Mouse (Mus musculus): Measurements from ENCODE around the gene Clec2l. TPM values are rescaled to one million over a fixed set of nuclear protein-coding genes. Genes with fewer than 3 reads are reported as not detected.

Clec2l gene
- 9.0 and 12.7 TPM in 2 replicates for polyA plus RNA-seq (2015; fragmentation: Nextera tagmentation; extraction: Ambion mirVana)

DNA sequence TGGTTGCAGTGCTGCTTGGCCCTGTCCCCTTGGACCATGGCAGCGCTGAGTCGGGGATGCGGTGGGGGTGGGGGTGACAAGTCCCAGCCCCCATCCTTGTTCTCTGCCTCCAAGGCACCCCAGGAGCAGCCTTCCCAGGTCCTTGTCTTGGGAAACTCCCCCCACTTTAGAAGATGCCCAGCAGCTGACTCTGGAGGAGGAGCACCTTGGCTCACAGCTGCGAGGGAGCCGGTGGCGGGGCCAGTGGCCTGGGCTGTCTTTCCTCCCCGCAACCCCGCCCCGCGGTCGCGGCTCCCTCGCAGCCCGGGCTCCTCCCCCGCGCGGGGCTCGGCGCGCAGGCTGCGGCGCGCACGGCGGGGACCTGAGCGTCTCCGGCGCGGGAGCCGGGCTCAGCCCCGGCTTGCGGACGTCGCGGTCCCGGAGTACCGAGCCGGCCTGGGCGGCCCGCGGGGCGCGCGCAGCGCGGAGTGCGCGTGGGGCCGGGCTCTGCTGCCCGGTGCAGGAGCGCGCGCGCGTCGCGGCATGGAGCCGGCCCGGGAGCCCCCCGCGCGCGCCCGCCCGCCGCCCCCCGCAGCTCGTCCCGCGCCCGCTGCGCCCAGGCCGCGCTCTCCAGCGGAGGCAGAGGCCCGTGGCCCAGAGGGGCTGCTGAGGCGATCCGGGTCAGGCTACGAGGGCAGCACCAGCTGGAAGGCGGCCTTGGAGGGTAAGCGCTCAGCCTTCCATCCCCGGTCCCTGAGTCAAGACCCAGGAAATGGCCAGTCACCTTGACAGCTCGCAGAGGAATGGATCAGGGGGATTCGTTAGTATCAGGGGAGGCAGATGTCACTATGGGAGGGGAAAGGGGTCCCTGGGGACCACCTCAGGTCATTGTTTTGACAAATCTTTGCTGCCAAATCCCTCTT is at the start of gene Clec2l:
Gene Clec2l, plus strand, starts transcription at position 356 of the 902 bp plus-strand sequence.
- H3K4me3 ChIP-seq, result peak within 1 kb of the TSS; percentile 68
- H3K4me2 ChIP-seq, result peak within 1 kb of the TSS; percentile 81
- H3K4me1 ChIP-seq (replicated peaks), result peaks cover 14% of the 10 kb centered on the region
- no peaks in the 10 kb centered on the region for H3K9me3 ChIP-seq
- peaks cover 26% of the 10 kb centered on the region for H3K27me3 ChIP-seq
- H3K36me3 ChIP-seq, result no peaks in the 10 kb centered on the region
- H3K9ac ChIP-seq, result peak within 1 kb of the TSS; percentile 83
- H3K27ac ChIP-seq (replicated peaks), result peak within 1 kb of the TSS; percentile 70
- ATAC-seq (ENCODE audit: low read depth), result peak; percentile 84
- WGBS, result under 1% methylated on average over 71 of the region's 84 CpGs

DNA sequence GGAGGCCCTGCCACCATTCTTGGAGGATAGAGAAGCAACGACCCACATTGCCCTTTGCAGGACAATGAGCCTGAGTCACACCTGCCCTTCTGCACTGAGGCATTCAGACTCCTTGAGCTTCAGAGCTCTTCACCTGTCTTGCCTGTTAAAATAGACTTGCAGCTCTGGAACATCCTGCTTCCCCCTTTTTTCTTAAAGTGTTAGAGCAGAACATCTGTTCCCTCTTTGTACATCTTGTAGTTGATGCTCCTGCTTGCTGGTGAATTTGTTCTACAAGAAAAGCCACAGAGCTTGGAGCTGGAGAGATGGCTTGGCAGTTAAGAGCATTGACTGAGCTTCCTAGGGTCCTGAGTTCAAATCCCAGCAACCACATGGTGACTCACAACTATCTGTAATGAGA is 40.5 kb upstream of the Clec2l start:
- Histone ChIP-seq H3K27me3 (no peaks in the 10 kb centered on the region), H3K9ac (no peak overlapping the region), H3K36me3 (peaks cover 39% of the 10 kb centered on the region), H3K4me1 (replicated peaks) (no peaks in the 10 kb centered on the region), H3K4me3 (no peak overlapping the region), H3K9me3 (0 out of 2 replicates have a peak, but pooled peaks cover 5% of the 10 kb centered on the region), H3K27ac (replicated peaks) (no peak overlapping the region), H3K4me2 (no peak overlapping the region)
- WGBS, result 88% methylated on average over 1 of the region's 1 CpGs
- no peak for ATAC-seq (ENCODE audit: low read depth)

DNA sequence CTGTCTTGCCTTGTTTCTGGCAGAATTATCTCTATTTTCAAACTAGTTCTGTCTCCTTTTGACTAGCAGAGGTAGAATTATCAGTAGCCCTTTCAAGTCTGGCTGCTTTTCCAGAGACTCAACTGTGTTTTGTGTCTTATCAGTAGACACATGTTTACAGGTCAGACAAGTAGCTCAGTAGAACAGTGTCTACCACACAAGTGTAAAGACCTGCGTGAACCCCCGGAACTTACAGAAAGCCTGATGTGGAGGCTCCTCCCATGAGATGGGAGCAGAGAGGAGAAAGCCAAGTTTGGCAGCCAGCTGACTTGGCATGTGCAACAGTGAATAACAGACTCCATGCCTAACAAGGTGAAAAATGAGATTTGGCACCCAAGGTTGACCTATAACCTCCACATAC is 39.4 kb upstream of the Clec2l start:
- 90% methylated on average over 2 of the region's 2 CpGs for WGBS
- Histone ChIP-seq H3K27ac (replicated peaks) (no peak overlapping the region), H3K36me3 (peaks cover 30% of the 10 kb centered on the region), H3K4me3 (no peak overlapping the region), H3K27me3 (no peaks in the 10 kb centered on the region), H3K9ac (no peak overlapping the region), H3K4me2 (no peak overlapping the region), H3K4me1 (replicated peaks) (no peaks in the 10 kb centered on the region), H3K9me3 (0 out of 2 replicates have a peak, but pooled peaks cover 2% of the 10 kb centered on the region)
- ATAC-seq (ENCODE audit: low read depth), result no peak

DNA sequence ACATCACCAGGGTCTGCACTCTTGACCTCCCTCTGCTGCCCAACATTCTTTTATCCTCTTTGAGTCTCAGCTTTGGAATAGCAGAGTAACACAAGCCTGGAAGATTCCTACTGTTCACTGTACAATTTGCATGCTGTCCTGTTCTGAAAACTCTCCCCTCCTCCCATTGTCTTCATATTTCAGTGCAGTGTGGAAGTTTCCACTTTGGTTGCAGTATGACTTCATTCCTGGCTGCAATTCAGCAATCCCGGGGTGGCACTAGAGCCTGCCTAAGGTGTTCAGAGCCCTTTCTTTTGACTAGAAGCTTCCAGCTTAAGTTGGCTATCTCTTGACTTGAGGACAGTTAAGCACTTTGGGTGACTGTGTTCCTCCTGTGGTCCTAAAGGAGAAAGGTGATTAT is 38.4 kb upstream of the Clec2l start:
- H3K4me1 ChIP-seq (replicated peaks), result no peaks in the 10 kb centered on the region

DNA sequence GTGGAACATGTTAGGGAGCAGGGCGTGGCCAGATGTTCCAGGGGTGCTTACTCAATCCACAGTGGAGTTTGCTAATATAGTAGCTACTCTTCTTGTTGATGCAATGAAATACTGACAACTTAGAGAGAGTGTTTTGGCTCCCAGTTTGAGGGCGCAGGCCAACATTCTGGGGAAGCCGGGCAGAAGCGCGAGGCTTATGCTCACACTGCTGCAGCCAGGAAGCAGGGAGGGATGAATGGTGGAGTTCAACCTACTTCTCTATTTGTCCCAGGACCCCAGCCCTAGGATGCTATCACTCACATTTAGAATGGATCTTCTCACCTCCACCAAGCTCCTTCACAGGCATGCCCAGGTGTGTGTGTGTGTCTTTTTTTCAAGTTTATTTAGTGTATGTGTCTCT is 36.8 kb upstream of the Clec2l start:
- Histone ChIP-seq H3K27ac (replicated peaks) (no peak overlapping the region), H3K9ac (no peak overlapping the region), H3K4me2 (no peak overlapping the region), H3K27me3 (no peaks in the 10 kb centered on the region), H3K9me3 (no peaks in the 10 kb centered on the region), H3K36me3 (peaks cover 10% of the 10 kb centered on the region; the same call in 1 of the 2 replicates), H3K4me1 (replicated peaks) (no peaks in the 10 kb centered on the region), H3K4me3 (no peak overlapping the region)
- WGBS, result 95% methylated on average over 5 of the region's 5 CpGs
- ATAC-seq (ENCODE audit: low read depth), result no peak

More for the DNA sequence above, 38.4 kb upstream of the Clec2l start:
- H3K27me3 ChIP-seq, result no peaks in the 10 kb centered on the region
- no peak overlapping the region for H3K4me3 ChIP-seq
- no peak overlapping the region for H3K4me2 ChIP-seq
- WGBS, result 84% methylated on average over 1 of the region's 1 CpGs
- H3K9me3 ChIP-seq, result no peaks in the 10 kb centered on the region
- H3K36me3 ChIP-seq, result peaks cover 20% of the 10 kb centered on the region
- no peak overlapping the region for H3K27ac ChIP-seq (replicated peaks)
- no peak overlapping the region for H3K9ac ChIP-seq
- no peak for ATAC-seq (ENCODE audit: low read depth)

DNA sequence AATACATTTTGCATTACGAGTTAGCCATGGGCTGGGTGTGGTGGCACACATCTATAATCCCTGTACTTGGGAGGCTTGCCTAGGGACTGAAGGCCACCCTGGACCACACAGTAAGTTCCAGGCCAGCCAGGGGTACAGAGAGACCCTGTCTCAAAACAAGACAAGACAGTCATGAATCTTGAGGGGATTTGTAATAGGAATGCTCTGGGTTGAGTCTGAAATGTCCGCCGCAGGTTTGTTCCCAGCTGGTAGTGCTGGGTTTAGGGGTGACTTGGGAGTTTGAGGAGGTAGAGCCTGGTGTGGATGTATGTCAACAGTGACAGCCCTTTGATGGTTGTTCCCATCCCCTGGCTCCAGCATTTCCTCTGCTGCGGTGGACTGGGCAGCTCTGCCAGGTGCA is 35.8 kb upstream of the Clec2l start:
- Histone ChIP-seq H3K9me3 (no peaks in the 10 kb centered on the region), H3K27ac (replicated peaks) (no peak overlapping the region), H3K4me2 (no peak overlapping the region), H3K9ac (no peak overlapping the region), H3K4me3 (no peak overlapping the region), H3K27me3 (no peaks in the 10 kb centered on the region), H3K36me3 (peaks cover 10% of the 10 kb centered on the region; the same call in 1 of the 2 replicates), H3K4me1 (replicated peaks) (no peaks in the 10 kb centered on the region)
- no peak; the same call in 1 of the 2 replicates for ATAC-seq (ENCODE audit: low read depth)
- WGBS, result 97% methylated on average over 4 of the region's 4 CpGs

DNA sequence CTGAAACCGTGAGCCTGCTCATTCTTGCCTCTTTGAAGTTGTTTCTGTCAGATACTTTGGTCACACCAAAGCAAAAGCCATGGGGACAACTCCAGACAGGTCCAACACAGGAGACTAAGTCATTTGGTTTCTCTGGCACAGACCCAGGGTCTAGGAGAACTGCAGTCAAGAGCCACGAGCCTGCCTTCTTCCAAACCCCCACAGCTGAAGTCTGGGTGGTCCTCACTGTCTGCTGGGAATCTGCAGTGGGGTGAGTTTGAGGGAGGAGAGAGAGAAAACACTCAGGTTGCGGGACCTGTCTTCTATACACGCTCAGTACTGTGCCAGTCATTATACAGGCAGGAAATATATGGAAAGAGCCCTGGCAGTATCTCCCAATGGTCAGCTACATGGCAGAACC is 35.4 kb upstream of the Clec2l start:
- H3K4me3 ChIP-seq, result no peak overlapping the region
- H3K4me2 ChIP-seq, result no peak overlapping the region
- no peak for ATAC-seq (ENCODE audit: low read depth)
- H3K4me1 ChIP-seq (replicated peaks), result no peaks in the 10 kb centered on the region
- H3K9ac ChIP-seq, result no peak overlapping the region
- peaks cover 10% of the 10 kb centered on the region; the same call in 1 of the 2 replicates for H3K36me3 ChIP-seq
- H3K9me3 ChIP-seq, result no peaks in the 10 kb centered on the region
- H3K27ac ChIP-seq (replicated peaks), result no peak overlapping the region
- WGBS, result 82% methylated on average over 4 of the region's 4 CpGs
- no peaks in the 10 kb centered on the region for H3K27me3 ChIP-seq

DNA sequence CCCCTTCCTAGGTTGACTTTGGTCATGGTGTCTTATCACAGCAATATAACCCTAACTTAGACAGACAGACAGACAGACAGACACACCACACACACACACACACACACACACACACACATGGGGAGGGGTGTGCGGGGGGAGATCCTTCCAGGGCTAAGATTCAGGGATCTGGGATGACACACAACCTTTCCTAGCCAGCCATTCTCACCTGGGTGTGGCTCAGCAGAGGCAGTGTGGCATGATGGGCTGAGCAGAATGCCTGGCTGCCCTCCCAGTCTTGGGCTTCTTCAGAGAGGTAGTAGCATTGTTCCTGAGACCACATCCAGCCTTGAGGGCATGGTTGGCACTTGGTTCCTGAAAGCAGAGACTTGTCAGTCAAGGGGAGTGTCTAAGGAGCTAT is 33.3 kb upstream of the Clec2l start:
- no peak overlapping the region for H3K9ac ChIP-seq
- WGBS, result 95% methylated on average over 1 of the region's 1 CpGs
- no peaks in the 10 kb centered on the region for H3K9me3 ChIP-seq
- H3K36me3 ChIP-seq, result 0 out of 2 replicates have a peak, but pooled peaks cover 6% of the 10 kb centered on the region
- H3K4me2 ChIP-seq, result no peak overlapping the region
- no peak for ATAC-seq (ENCODE audit: low read depth)
- peaks cover 20% of the 10 kb centered on the region for H3K27me3 ChIP-seq
- H3K4me3 ChIP-seq, result no peak overlapping the region
- no peaks in the 10 kb centered on the region for H3K4me1 ChIP-seq (replicated peaks)
- no peak overlapping the region for H3K27ac ChIP-seq (replicated peaks)

DNA sequence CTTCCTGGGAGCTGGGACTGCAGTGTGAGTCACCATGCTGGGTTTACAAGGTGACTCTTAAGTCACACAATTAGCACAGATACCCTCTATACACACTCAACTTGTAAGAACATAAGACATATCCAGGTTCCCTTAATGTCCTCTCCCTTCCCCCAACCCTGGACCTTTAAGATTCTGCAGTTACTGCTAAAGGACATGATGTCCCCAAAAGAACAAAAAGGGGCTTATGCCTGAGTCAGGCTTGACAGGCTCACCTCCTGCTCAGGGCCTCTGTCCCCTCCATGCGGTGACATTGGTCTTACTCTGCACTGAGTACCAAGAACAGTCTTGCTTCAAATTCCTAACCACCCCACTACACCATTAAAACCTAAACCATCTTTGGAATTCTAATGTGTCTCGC is 30.0 kb upstream of the Clec2l start:
- 91% methylated on average over 2 of the region's 2 CpGs for WGBS
- H3K36me3 ChIP-seq, result no peaks in the 10 kb centered on the region
- H3K9me3 ChIP-seq, result no peaks in the 10 kb centered on the region
- peaks cover 22% of the 10 kb centered on the region for H3K4me1 ChIP-seq (replicated peaks)
- no peak overlapping the region for H3K4me2 ChIP-seq
- peaks cover 52% of the 10 kb centered on the region for H3K27me3 ChIP-seq
- no peak for ATAC-seq (ENCODE audit: low read depth)
- no peak overlapping the region for H3K4me3 ChIP-seq
- no peak overlapping the region for H3K27ac ChIP-seq (replicated peaks)
- no peak overlapping the region for H3K9ac ChIP-seq

DNA sequence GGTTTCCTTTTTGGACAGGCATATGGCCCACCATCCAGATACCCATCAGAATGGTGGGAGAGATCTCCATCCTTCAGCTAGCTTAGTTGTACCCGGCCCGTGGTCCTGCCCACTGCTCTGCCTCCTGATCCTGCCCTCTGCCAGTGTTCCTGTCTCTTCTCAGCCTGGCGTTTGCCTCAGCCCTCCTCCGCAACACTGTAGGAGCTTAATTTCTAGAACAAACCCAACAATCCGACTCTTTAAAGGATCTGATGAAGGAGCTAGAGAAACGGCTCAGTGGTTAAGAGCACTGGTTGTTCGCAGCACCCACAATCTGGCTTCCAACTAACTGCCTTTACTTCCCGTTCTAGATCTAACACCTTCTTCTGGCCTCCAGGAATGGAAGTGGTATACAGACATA is 28.4 kb upstream of the Clec2l start:
- H3K4me1 ChIP-seq (replicated peaks), result peaks cover 22% of the 10 kb centered on the region
- H3K27ac ChIP-seq (replicated peaks), result no peak overlapping the region
- 82% methylated on average over 8 of the region's 8 CpGs for WGBS
- no peak for ATAC-seq (ENCODE audit: low read depth)
- H3K9ac ChIP-seq, result no peak overlapping the region
- H3K4me3 ChIP-seq, result no peak overlapping the region
- H3K9me3 ChIP-seq, result no peaks in the 10 kb centered on the region
- peaks cover 66% of the 10 kb centered on the region for H3K27me3 ChIP-seq
- H3K36me3 ChIP-seq, result no peaks in the 10 kb centered on the region
- H3K4me2 ChIP-seq, result no peak overlapping the region

DNA sequence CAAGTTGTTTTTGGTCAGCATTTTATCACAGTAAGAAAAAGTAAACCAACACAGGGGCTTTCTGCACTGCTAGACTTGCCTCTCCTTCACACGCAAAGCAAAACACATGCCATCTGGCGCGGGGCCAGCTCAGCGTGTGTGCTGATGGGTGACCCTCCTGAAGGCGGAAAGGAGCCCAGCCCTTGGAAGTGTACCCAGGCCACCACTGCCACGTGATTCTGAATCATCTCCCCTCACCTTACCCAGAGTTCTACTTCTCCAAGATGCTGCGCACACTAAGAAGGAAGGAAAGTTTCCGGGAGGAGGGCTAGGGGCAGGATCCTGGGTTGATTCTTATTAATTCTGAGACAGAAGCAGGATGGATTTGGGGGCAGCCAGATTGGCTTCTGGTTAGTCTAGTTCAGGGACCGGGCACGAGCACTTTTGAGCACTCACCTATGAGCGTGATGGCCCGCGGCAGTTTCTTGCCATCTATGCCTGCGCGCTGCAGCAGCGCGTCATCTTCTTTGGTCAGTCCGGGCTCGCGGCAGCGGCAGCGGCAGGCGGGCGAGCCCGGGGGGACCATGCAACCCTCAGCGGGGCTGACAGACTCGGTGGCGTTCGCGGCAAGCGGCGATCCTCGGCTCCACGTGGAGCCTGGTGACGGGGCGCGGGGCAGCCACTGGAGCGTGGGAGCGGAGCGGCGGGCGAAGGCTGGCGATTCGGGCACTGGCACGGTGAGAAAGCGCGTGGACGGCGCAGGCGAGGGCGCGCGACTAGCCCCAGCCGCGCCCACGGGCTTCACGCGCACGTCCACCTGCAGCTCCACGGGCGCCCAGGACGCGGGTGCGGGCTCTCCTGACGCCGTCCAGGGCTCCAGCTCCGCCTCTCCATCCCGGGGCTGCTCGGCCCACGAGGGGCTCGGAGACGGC is 26.7 kb upstream of the Clec2l start:
- Histone ChIP-seq H3K36me3 (no peaks in the 10 kb centered on the region), H3K27ac (replicated peaks) (no peak overlapping the region), H3K9me3 (no peaks in the 10 kb centered on the region), H3K4me2 (peak overlapping the region; percentile 99), H3K9ac (peak overlapping the region; percentile 64), H3K4me3 (peak overlapping the region; percentile 54), H3K4me1 (replicated peaks) (peaks cover 22% of the 10 kb centered on the region), H3K27me3 (peaks cover 84% of the 10 kb centered on the region)
- under 1% methylated on average over 63 of the region's 72 CpGs for WGBS
- peak; percentile 81 for ATAC-seq (ENCODE audit: low read depth)

Measured in neural tube, embryonic 13.5 days (tissue).